Mouse (Mus musculus) limb, embryonic 12.5 days (tissue): ENCODE results near the gene Elmo1. TPM values are rescaled to one million over a fixed set of nuclear protein-coding genes. Genes with fewer than 3 reads are reported as not detected.

Experiments
- ATAC-seq: fragments of 200-750 bp; cut with Nextera tagmentation; 2 replicates; pipeline ENCODE4 v1.8.0; 2017; ENCODE audit warnings: low read depth, moderate TSS enrichment; ENCODE audit not compliant: insufficient number of reproducible peaks, insufficient read depth, low FRiP score, low TSS enrichment
- H3K27ac ChIP-seq: fragments of 300-500 bp; sonication (generic); 2 replicates; pipeline ENCODE4 v1.5.1; 2016; ENCODE audit warnings: mild to moderate bottlenecking, moderate library complexity
- H3K27me3 ChIP-seq: fragments of 300-500 bp; sonication (generic); 2 replicates; pipeline ENCODE4 v1.6.1; 2016; ENCODE audit warnings: mild to moderate bottlenecking, moderate library complexity
- H3K36me3 ChIP-seq: fragments of 300-500 bp; sonication (generic); 2 replicates; pipeline ENCODE4 v1.6.1; 2016; ENCODE audit warnings: mild to moderate bottlenecking, moderate library complexity
- H3K4me1 ChIP-seq: fragments of 300-500 bp; sonication (generic); replicated peaks from 2 replicates; pipeline ENCODE4 v1.6.1; 2016
- H3K4me2 ChIP-seq: fragments of 300-500 bp; sonication (generic); 2 replicates; pipeline ENCODE4 v1.6.1; 2016; ENCODE audit warnings: mild to moderate bottlenecking, moderate library complexity
- H3K4me3 ChIP-seq: fragments of 300-500 bp; sonication (generic); replicated peaks from 2 replicates; pipeline ENCODE4 v1.5.1; 2016; ENCODE audit warnings: mild to moderate bottlenecking
- H3K9ac ChIP-seq: fragments of 300-500 bp; sonication (generic); replicated peaks from 2 replicates; pipeline ENCODE4 v1.6.1; 2016; ENCODE audit warnings: mild to moderate bottlenecking, moderate library complexity
- H3K9me3 ChIP-seq: fragments of 300-500 bp; sonication (generic); 2 replicates; pipeline ENCODE4 v1.6.1; 2016; ENCODE audit warnings: mild to moderate bottlenecking, moderate library complexity
- WGBS: fragments of 180-500 bp; shearing (Covaris S2); methylation state at CpG from one replicate; pipeline ENCODE4 v1.1.7; 2016; 5-methylcytosine and 5-hydroxymethylcytosine counted together
- polyA plus RNA-seq: library from polyadenylated mRNA; unstranded; fragments of >200 nt; fragmentation: Nextera tagmentation; extraction: Ambion mirVana; gene quantifications from 2 replicates; pipeline ENCODE4 v1.2.1, GENCODE M21; 2016

Gene Elmo1
- polyA plus RNA-seq, 1 experiment from 2014 or later: 8.3 TPM

DNA sequence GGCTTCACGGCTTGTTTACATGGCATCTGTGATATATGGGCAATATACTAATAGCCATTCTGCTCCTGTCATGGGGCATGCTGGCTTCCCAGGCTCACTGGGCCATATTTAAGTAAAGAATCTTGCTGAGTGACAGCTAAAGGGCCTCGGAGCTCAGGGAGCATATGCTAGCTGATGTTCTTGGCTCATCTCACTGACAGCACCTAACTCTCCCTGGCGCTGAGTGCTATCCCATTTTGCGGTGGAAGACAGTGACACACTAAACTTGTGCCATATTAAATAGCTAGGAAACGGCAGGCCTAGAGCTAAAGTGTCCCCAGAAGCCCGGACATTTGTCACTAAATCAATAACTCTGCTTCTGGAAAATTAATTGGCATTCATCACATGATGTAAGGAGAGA, 48.7 kb downstream of the Elmo1 start:
- WGBS: 43% methylated on average over 6 of the region's 6 CpGs
- Histone ChIP-seq H3K36me3 (no peaks in the 10 kb centered on the region), H3K27ac (peak overlapping the region; percentile 35; the same call in 1 of the 2 replicates), H3K27me3 (no peaks in the 10 kb centered on the region), H3K9me3 (no peaks in the 10 kb centered on the region), H3K4me3 (no peak overlapping the region), H3K9ac (no peak overlapping the region), H3K4me2 (no peak overlapping the region), H3K4me1 (peaks cover 51% of the 10 kb centered on the region)
- ATAC-seq: no peak

DNA sequence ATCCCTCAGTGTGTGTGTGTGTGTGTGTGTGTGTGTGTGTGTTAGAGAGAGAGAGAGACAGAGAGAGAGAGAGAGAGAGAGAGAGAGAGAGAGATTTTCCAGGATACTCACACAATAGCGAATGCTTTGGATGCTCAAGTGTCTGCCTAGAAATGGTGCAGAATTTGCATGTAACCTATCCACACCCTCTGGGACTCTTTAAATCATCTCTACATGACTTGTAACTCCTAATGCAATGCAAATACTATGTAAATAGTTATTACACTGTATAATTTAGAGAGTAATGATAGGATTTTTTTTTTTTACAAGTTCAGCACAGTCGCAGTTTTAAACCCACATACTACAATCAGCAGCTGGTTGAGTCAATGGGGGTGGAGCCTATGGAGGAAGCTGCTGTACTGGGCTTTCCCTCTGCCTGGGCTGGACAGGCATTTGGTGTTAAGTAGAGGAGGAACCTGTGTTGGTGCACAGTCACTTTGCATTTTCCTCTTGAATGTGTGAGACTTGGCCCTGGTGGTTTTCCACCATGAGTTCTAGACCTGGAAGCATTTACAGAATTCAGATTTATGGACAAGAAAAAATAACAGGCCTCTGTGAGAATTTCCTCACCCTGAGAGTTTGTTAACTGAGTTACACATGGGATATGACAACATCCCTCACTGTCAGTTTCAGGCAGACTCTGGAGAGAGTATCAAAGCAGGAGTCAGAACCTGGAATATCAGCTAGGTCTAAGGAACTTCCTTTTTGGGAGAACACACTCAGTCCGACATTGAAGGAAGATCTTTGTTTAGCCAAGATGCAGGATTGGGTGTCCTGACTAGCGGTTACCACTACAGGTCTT, 49.6 kb downstream of the Elmo1 start:
- H3K4me2 ChIP-seq: no peak overlapping the region
- H3K27ac ChIP-seq: no peak overlapping the region
- no peaks in the 10 kb centered on the region for H3K27me3 ChIP-seq
- no peak for ATAC-seq
- no peaks in the 10 kb centered on the region for H3K9me3 ChIP-seq
- 72% methylated on average over 4 of the region's 4 CpGs for WGBS
- peaks cover 44% of the 10 kb centered on the region for H3K4me1 ChIP-seq
- no peaks in the 10 kb centered on the region for H3K36me3 ChIP-seq
- H3K4me3 ChIP-seq: no peak overlapping the region
- no peak overlapping the region for H3K9ac ChIP-seq

DNA sequence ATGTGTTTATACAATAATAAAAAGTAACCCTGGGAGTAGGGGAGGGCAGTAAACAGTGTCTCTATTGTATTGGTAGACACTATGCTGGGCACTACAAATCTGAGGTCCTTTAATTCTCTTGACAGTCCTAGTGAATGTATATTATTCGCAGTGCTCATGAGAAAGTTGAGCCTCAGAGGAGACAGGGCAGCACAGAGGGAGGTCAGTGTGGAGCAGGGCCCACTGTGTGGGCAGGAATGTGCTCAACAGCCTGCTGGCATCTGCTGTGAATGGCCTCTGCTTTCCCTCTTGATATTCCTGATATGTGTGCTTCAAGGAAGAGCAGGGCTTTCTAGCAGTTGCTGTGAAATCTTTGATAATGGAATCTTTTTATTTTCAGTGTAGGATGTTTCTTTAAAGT, 52.2 kb downstream of the Elmo1 start:
- H3K4me1 ChIP-seq: peaks cover 40% of the 10 kb centered on the region
- WGBS: 37% methylated on average over 1 of the region's 1 CpGs
- ATAC-seq: no peak

DNA sequence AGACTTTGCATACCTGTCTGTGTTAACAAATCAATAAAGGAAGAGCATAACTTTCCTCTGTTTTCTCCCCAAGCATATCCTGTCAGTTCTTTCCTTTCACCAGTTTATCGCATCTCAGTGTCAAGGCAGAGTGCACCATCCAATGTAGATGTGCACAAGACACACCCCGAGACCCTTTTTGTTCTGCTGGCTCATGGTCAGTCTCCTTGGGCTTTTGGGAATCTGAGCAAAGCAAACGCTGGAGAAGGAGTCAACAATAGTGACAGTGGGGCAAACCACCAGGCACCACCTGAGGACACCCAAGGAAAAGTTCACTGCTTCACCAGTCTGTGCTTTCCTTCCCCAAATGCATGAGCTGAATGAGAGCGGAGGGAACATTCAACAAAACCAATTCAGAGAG, 56.5 kb downstream of the Elmo1 start:
- ATAC-seq: no peak
- Histone ChIP-seq H3K4me2 (no peak overlapping the region), H3K27me3 (no peaks in the 10 kb centered on the region), H3K4me1 (peaks cover 30% of the 10 kb centered on the region), H3K36me3 (no peaks in the 10 kb centered on the region), H3K9ac (no peak overlapping the region), H3K4me3 (no peak overlapping the region), H3K27ac (no peak overlapping the region), H3K9me3 (no peaks in the 10 kb centered on the region)
- 89% methylated on average over 4 of the region's 4 CpGs for WGBS

More for the DNA sequence above, 52.2 kb downstream of the Elmo1 start:
- Histone ChIP-seq H3K4me3 (no peak overlapping the region), H3K4me2 (no peak overlapping the region), H3K9ac (no peak overlapping the region), H3K9me3 (no peaks in the 10 kb centered on the region), H3K27ac (no peak overlapping the region), H3K36me3 (no peaks in the 10 kb centered on the region), H3K27me3 (no peaks in the 10 kb centered on the region)

DNA sequence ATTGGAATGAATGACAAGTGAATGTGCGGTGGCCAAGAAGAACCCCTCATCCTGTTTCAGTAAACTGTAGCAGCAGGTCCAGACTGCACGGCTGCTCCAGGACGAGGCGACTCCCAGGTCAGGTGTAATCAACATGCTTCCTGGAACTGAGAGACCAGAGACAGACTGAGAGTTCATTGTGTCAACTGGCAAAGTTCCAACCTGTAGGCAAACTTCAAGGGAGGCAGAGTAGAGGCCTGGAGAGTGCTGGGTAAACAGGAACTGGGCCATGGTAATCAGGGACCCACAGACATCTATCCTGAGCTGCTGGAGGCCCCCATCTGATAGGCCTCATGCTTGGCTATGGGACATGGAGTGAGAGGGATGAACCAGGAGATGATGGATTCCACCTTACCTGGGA, 57.3 kb downstream of the Elmo1 start:
- no peak overlapping the region for H3K27ac ChIP-seq
- no peaks in the 10 kb centered on the region for H3K27me3 ChIP-seq
- ATAC-seq: no peak; the same call in 1 of the 2 replicates
- peaks cover 37% of the 10 kb centered on the region for H3K4me1 ChIP-seq
- no peaks in the 10 kb centered on the region for H3K36me3 ChIP-seq
- no peaks in the 10 kb centered on the region for H3K9me3 ChIP-seq
- WGBS: 77% methylated on average over 4 of the region's 4 CpGs
- H3K4me2 ChIP-seq: no peak overlapping the region
- H3K9ac ChIP-seq: no peak overlapping the region
- H3K4me3 ChIP-seq: no peak overlapping the region

DNA sequence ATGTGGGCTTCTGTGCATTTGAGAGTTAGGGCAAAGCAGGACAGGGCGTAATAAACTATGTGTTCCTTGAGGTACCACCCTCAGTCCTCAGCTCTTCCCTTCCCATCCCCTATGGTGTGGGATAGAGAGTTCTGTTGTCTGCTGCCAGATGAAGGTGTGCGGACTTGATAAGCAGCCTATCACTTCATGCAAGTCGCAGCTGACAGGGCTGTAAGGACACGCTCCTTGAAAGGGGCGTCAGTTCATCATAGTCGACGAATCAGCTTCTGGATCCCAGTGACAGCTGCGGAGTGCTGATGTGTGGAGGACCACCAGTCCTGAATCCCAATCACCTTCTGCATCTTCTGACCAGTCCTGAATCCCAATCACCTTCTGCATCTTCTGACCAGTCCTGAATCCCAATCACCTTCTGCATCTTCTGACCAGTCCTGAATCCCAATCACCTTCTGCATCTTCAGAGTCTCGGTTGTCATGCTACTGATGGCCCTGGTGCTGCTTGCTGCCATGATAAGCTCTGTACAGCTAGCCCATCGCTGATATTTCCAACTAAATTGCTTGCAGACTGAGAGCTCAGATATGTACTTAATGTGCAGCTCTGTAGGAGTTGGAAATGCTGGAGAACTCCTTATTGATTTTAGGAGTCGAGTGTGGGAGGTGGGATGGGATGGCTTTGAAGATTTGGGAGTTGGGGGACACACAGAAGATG, 59.9 kb downstream of the Elmo1 start:
- Histone ChIP-seq H3K27me3 (no peaks in the 10 kb centered on the region), H3K4me2 (no peak overlapping the region), H3K4me1 (peaks cover 37% of the 10 kb centered on the region), H3K27ac (no peak overlapping the region), H3K36me3 (no peaks in the 10 kb centered on the region), H3K4me3 (no peak overlapping the region), H3K9ac (no peak overlapping the region), H3K9me3 (no peaks in the 10 kb centered on the region)
- WGBS: 81% methylated on average over 11 of the region's 11 CpGs
- ATAC-seq: 0 out of 2 replicates have a peak, but pooled peaks have one; percentile 26

DNA sequence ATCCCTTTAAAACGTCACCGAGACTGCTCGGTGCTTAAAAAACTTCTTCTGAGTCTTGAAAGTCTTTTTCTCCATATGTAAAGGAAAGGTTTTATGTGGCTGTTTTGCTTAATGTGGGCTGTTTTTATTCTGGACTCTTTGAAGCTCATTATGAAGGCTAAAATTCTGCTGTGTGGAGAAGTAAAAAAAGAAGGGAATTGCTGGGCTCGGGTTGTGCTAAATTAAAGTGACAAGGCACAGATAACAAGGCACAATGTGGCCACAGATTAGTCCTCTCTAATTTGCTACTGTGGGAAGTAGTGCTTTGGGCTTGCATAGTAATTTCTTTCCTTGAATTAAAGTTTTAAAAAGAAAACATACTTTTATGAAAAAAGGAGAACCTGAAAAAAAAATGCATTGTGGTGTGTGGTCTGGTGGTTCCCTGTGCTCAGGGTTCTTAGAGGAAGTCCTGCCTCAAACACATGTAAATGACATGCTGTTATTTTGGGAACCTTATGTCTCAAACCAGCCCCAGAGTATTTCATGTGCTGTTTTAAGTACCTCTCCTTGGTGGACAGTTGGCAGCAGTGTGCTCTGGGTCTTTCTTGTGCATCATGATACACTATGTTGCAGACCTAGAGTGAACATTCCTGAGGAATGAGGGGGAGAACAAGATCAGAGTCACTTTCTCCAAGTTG, 61.0 kb downstream of the Elmo1 start:
- 20% methylated on average over 4 of the region's 4 CpGs for WGBS

DNA sequence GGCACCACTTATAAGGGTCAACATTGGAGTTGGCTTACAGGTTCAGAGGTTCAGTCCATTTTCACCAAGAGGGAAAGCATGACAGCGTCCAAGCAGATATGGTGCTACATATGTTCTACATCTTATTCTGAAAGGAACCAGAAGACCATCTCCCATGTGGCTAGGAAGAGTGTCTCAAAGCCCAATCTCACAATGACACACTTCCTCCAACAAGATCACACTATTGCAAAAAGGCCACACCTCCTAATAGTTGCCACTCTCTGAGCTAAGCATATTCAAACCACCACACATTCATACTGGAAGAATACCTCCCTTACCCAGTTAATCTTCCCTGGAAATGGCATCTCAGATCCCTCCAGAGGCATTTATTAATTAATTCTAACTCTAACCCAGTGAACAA, 66.7 kb downstream of the Elmo1 start:
- ATAC-seq: no peak
- H3K36me3 ChIP-seq: no peaks in the 10 kb centered on the region
- H3K4me1 ChIP-seq: peaks cover 7% of the 10 kb centered on the region
- 97% methylated on average over 1 of the region's 1 CpGs for WGBS
- no peak overlapping the region for H3K27ac ChIP-seq
- H3K4me3 ChIP-seq: no peak overlapping the region
- no peak overlapping the region for H3K4me2 ChIP-seq
- H3K9ac ChIP-seq: no peak overlapping the region
- no peaks in the 10 kb centered on the region for H3K27me3 ChIP-seq
- H3K9me3 ChIP-seq: no peaks in the 10 kb centered on the region

More for the DNA sequence above, 61.0 kb downstream of the Elmo1 start:
- no peak for ATAC-seq
- no peaks in the 10 kb centered on the region for H3K9me3 ChIP-seq
- no peak overlapping the region for H3K9ac ChIP-seq
- H3K36me3 ChIP-seq: no peaks in the 10 kb centered on the region
- peaks cover 31% of the 10 kb centered on the region for H3K4me1 ChIP-seq
- H3K4me2 ChIP-seq: no peak overlapping the region
- H3K4me3 ChIP-seq: no peak overlapping the region
- H3K27me3 ChIP-seq: no peaks in the 10 kb centered on the region
- H3K27ac ChIP-seq: no peak overlapping the region

DNA sequence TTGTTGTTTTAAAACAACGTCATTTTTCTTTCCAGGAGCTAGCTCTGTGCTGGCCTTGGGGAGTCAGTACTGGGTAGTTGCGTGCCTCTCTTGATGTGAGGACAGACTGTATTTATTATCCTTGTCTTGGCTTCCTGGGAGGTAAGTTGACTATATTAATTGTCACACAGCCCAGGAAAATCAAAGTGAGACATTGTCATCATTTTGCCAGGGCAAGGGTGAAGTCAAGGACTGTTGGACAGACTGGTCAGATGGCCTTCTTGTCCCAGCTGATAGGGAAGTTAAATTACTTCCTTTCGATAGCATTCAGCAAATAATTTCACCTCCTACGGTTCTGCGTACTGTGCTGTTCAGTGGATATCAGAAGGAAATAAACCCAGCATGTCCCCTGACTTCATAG, 67.1 kb downstream of the Elmo1 start:
- Histone ChIP-seq H3K9me3 (no peaks in the 10 kb centered on the region), H3K4me3 (no peak overlapping the region), H3K9ac (no peak overlapping the region), H3K4me2 (no peak overlapping the region), H3K4me1 (peaks cover 3% of the 10 kb centered on the region; the same call in 1 of the 2 replicates), H3K36me3 (no peaks in the 10 kb centered on the region), H3K27ac (no peak overlapping the region), H3K27me3 (no peaks in the 10 kb centered on the region)
- WGBS: 87% methylated on average over 5 of the region's 5 CpGs
- ATAC-seq: no peak

DNA sequence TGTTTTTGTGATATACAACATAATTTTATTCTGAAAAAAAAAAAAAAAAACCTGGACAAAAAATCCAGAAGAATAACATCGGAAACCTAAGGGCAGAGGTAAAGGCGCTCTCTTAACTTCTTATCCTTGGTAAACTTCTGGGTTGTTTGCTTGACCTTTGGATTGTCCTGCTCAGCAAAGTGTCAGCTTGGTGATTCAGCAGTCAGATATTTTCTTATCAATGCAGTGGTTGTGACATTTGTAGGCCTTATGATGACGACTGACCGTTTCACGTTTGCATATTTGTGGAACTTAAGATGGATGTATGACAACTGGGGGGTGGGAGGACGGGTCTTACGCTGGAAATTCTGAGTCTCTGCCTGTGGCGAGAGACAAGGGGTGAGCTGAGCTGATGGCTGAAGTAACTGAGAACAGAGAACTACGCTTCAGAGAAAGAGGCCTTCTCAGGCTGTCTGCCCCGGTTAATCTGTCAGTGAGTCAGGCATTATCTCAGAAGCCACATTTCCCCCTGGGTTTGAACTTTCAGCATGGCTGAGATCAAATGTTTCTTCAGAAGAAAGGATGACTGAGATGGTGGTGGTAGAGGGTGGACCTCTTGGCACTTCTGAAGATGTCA, 73.1 kb downstream of the Elmo1 start:
- Histone ChIP-seq H3K36me3 (no peaks in the 10 kb centered on the region), H3K9me3 (no peaks in the 10 kb centered on the region), H3K4me3 (no peak overlapping the region), H3K4me1 (0 out of 2 replicates have a peak, but pooled peaks cover 4% of the 10 kb centered on the region), H3K4me2 (no peak overlapping the region), H3K9ac (no peak overlapping the region), H3K27ac (no peak overlapping the region), H3K27me3 (no peaks in the 10 kb centered on the region)
- WGBS: 76% methylated on average over 10 of the region's 10 CpGs
- no peak for ATAC-seq

DNA sequence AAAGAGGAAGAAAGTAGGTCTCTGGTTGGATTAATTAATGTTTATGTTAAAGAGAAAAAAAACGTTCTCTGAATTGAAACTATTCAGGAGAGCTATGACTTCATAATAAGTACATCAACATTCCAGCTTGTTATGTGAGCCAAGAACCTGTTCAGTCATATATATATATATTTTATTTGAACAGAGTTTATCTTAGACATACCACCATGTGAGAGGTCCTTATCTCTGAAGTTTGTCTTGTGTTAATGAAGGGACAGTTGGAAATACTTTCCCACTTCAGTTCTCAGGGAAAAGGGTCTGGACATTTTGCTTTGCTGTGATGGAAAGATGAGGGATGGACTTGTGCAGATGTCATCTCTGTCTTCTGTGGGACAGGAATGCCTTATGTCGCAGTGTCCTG, 74.4 kb downstream of the Elmo1 start:
- Histone ChIP-seq H3K27me3 (no peaks in the 10 kb centered on the region), H3K4me1 (0 out of 2 replicates have a peak, but pooled peaks cover 4% of the 10 kb centered on the region), H3K4me3 (no peak overlapping the region), H3K36me3 (no peaks in the 10 kb centered on the region), H3K4me2 (no peak overlapping the region), H3K27ac (no peak overlapping the region), H3K9ac (no peak overlapping the region), H3K9me3 (no peaks in the 10 kb centered on the region)
- ATAC-seq: no peak
- 78% methylated on average over 2 of the region's 2 CpGs for WGBS
